Mouse (Mus musculus) embryonic facial prominence, embryonic 14.5 days (tissue): ENCODE results near the gene Gpx5. TPM values are rescaled to one million over a fixed set of nuclear protein-coding genes. Genes with fewer than 3 reads are reported as not detected.

ENCODE experiments used
- ATAC-seq: fragments of 200-750 bp; cut with Nextera tagmentation; 2 replicates; pipeline ENCODE4 v1.8.0; 2017; ENCODE audit warnings: low read depth, moderate number of reproducible peaks, moderate TSS enrichment
- DNase-seq: peaks from one replicate; pipeline ENCODE4 v3.0.0-alpha.2; 2015; ENCODE audit warnings: low spot score
- H3K27ac ChIP-seq: fragments of 300-500 bp; sonication (generic); replicated peaks from 2 replicates; pipeline ENCODE4 v1.5.1; 2014; ENCODE audit warnings: low read depth, mild to moderate bottlenecking, low read length, moderate library complexity
- H3K27me3 ChIP-seq: fragments of 300-500 bp; sonication (generic); replicated peaks from 2 replicates; pipeline ENCODE4 v1.6.1; 2014; ENCODE audit warnings: low read length; ENCODE audit not compliant: control insufficient read depth, insufficient read depth
- H3K36me3 ChIP-seq: fragments of 300-500 bp; sonication (generic); 2 replicates; pipeline ENCODE4 v1.6.1; 2014; ENCODE audit warnings: low read length, mixed read lengths; ENCODE audit not compliant: control insufficient read depth, insufficient read depth
- H3K4me1 ChIP-seq: fragments of 300-500 bp; sonication (generic); 2 replicates; pipeline ENCODE4 v1.6.1; 2014; ENCODE audit warnings: antibody characterized with exemption, low read length; ENCODE audit not compliant: control insufficient read depth, insufficient read depth
- H3K4me2 ChIP-seq: fragments of 300-500 bp; sonication (generic); 2 replicates; pipeline ENCODE4 v1.6.1; 2014; ENCODE audit warnings: low read depth, mild to moderate bottlenecking, low read length, moderate library complexity, mixed read lengths
- H3K4me3 ChIP-seq: fragments of 300-500 bp; sonication (generic); 2 replicates; pipeline ENCODE4 v1.5.1; 2014; ENCODE audit warnings: low read depth, mild to moderate bottlenecking, low read length
- H3K9ac ChIP-seq: fragments of 300-500 bp; sonication (generic); 2 replicates; pipeline ENCODE4 v1.6.1; 2014; ENCODE audit warnings: low read depth, mild to moderate bottlenecking, low read length, moderate library complexity, mixed read lengths
- H3K9me3 ChIP-seq: fragments of 300-500 bp; sonication (generic); 2 replicates; pipeline ENCODE4 v1.6.1; 2016; ENCODE audit warnings: low read length; ENCODE audit not compliant: control insufficient read depth
- WGBS: fragments of 180-500 bp; shearing (Covaris S2); extraction: QIAGEN DNeasy Blood & Tissue Kit; methylation state at CpG from one replicate; pipeline ENCODE4 v1.1.7; 2014; 5-methylcytosine and 5-hydroxymethylcytosine counted together
- polyA plus RNA-seq: library from polyadenylated mRNA; unstranded; fragments of >200 nt; fragmentation: Nextera tagmentation; extraction: Ambion mirVana; gene quantifications from 2 replicates; pipeline ENCODE4 v1.2.1, GENCODE M21; 2014

Gene Gpx5
- polyA plus RNA-seq, 1 experiment from 2014 or later, result not detected

DNA sequence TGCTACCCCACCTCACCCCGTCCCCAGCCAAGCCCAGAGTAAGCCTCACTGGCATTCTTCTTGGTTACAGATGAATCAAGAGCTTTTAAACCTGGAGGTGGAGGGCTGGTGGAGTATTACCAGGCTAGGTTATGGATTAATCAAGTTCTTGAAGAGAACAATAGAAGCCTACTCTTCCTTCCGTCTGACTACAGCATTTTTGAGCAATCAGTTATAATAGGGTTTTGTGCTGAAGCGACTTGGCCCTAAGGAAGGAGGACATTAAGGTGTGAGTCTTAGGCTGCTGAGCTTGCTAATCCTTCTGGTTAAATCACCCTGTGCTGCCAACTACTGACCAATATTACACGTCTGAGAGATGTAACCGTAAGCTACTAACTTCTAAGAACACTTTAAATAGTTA, 32.2 kb downstream of the Gpx5 start:
- Histone ChIP-seq H3K9ac (0 out of 2 replicates have a peak overlapping the region, but pooled peaks have one; percentile 34), H3K4me3 (peak overlapping the region; percentile 42), H3K4me2 (peak overlapping the region; percentile 56), H3K9me3 (no peaks in the 10 kb centered on the region), H3K27ac (no peak overlapping the region), H3K27me3 (peaks cover 3% of the 10 kb centered on the region; the same call in 1 of the 2 replicates), H3K4me1 (peaks cover 7% of the 10 kb centered on the region), H3K36me3 (no peaks in the 10 kb centered on the region)
- ATAC-seq, result 0 out of 2 replicates have a peak, but pooled peaks have one; percentile 15
- DNase-seq, result no peak
- WGBS, result 16% methylated on average over 5 of the region's 5 CpGs

DNA sequence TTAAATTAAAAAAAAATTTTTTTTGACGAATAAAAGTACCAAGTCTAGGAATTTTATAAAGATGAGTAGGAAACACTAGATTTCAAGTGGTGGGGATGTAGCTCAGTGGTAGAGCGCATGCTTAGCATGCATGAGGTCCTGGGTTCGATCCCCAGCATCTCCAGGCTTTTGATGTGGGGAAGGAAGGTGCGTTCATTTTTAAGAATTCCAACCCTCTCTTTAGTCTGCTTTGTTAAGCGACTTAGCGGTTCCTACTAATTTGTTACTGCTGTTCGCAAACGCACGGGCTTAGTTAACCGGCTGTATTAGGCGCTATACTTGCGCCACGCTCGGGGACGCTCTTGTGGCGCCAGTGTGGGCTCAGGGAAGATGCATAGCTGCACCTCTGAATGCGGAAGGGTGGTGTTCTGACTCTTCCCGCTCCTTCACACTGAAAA, 32.8 kb downstream of the Gpx5 start:
- peak overlapping the region; percentile 34; the same call in 1 of the 2 replicates for H3K9ac ChIP-seq
- peak; percentile 91 for ATAC-seq

DNA sequence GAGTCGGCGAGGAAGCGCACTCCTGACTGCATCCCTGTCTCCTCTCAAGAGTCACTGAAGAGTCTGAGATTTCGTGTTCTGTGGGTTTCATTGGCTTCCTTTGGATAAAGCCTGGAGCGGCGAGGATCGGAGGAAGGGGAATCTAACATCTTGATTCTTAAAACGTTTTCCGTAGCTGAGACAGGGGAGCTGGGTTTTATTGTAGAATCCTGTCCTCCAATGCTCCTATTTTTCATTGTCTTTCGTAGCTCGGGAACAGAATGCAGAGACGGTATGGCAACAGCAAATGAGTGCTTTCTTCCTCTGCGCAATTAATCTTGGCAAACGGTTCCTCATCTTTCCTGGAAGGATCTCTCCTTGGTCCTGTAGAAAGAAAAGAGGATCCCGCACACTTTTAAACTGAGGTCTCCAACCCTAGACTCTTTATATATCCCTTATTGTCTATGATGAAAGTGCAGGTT, 33.3 kb downstream of the Gpx5 start:
- peak; percentile 34 for DNase-seq
- Histone ChIP-seq H3K27me3 (peaks cover 7% of the 10 kb centered on the region; the same call in 1 of the 2 replicates), H3K27ac (no peak overlapping the region), H3K4me3 (peak overlapping the region; percentile 42), H3K9me3 (no peaks in the 10 kb centered on the region), H3K36me3 (no peaks in the 10 kb centered on the region), H3K9ac (peak overlapping the region; percentile 47), H3K4me2 (peak overlapping the region; percentile 56), H3K4me1 (peaks cover 7% of the 10 kb centered on the region)
- 0% methylated on average over 15 of the region's 15 CpGs for WGBS
- 0 out of 2 replicates have a peak, but pooled peaks have one; percentile 31 for ATAC-seq

More for the DNA sequence above, 32.8 kb downstream of the Gpx5 start:
- no peaks in the 10 kb centered on the region for H3K36me3 ChIP-seq
- no peaks in the 10 kb centered on the region for H3K9me3 ChIP-seq
- H3K4me3 ChIP-seq, result peak overlapping the region; percentile 42
- DNase-seq, result peak; percentile 79
- H3K27me3 ChIP-seq, result peaks cover 7% of the 10 kb centered on the region; the same call in 1 of the 2 replicates
- H3K4me2 ChIP-seq, result peak overlapping the region; percentile 56
- under 1% methylated on average over 18 of the region's 18 CpGs for WGBS
- H3K27ac ChIP-seq, result no peak overlapping the region
- H3K4me1 ChIP-seq, result peaks cover 7% of the 10 kb centered on the region

DNA sequence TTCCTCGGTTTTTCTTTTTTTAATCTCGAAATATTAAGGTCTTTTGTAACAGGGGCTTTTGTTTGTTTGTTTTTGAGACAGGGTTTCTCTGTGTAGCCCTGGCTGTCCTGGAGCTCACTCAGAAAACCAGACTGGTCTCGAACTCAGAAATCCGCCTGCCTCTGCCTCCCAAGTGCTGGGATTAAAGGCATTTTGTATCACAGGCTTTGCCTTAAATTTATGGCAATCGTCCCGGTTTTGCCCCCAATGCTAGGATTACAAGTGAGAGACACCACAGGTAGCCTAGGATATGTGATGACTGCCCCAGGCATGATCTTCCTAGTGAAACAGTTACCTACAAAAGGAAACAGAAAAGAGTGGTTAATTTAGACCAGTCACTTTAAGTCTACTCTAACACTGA, 34.0 kb downstream of the Gpx5 start:
- WGBS, result 18% methylated on average over 6 of the region's 6 CpGs
- Histone ChIP-seq H3K27me3 (peaks cover 7% of the 10 kb centered on the region; the same call in 1 of the 2 replicates), H3K4me2 (peak overlapping the region; percentile 56), H3K9me3 (no peaks in the 10 kb centered on the region), H3K4me3 (peak overlapping the region; percentile 42), H3K27ac (no peak overlapping the region), H3K4me1 (peaks cover 7% of the 10 kb centered on the region), H3K9ac (peak overlapping the region; percentile 47; the same call in 1 of the 2 replicates), H3K36me3 (no peaks in the 10 kb centered on the region)
- DNase-seq (no peak), ATAC-seq (no peak)

DNA sequence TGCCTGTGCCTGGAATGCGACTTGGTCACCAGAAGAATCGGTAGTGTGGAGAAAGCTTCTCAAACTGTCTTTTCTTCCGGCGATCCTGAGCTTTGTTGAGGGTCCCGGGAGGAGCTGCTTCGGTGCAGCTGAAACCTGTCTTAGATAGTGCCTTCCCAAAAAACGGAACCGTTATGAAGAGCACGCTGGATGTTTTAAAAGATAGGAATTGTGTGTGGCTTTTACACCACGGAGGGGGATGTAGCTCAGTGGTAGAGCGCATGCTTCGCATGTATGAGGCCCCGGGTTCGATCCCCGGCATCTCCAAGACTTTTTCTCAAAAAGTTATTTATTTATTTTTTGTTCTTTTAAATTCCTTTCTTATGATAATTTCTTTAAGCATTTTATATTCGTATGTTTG, 38.5 kb downstream of the Gpx5 start:
- H3K27ac ChIP-seq, result no peak overlapping the region
- peak overlapping the region; percentile 47 for H3K4me3 ChIP-seq
- 2% methylated on average over 16 of the region's 16 CpGs for WGBS
- peak overlapping the region; percentile 70 for H3K4me2 ChIP-seq
- peaks cover 4% of the 10 kb centered on the region for H3K4me1 ChIP-seq
- no peaks in the 10 kb centered on the region for H3K9me3 ChIP-seq
- peak; percentile 80 for DNase-seq
- H3K27me3 ChIP-seq, result peaks cover 7% of the 10 kb centered on the region; the same call in 1 of the 2 replicates
- ATAC-seq, result peak; percentile 90
- peak overlapping the region; percentile 55 for H3K9ac ChIP-seq
- H3K36me3 ChIP-seq, result no peaks in the 10 kb centered on the region

DNA sequence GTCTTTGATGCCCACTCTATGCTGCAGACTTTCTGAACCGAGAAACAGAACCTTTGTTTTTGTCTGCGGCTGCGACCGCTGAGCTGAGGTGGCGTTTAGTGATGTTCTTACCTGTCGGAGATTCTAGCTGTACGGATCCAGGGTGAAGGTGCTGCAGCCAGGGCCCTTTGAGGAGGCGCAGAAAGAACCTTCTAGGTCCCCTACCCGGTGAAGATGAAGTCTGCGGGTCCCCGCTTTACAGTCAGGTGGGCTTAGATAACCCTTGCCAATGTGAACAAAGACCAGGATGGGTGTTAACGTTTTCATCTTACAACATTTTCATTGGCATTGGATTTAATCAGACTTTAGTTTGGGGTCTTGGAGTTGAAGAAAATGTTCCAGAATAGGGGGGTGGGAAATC, 39.0 kb downstream of the Gpx5 start:
- Histone ChIP-seq H3K4me1 (no peaks in the 10 kb centered on the region), H3K4me3 (peak overlapping the region; percentile 47), H3K27ac (no peak overlapping the region), H3K9ac (peak overlapping the region; percentile 55), H3K27me3 (peaks cover 7% of the 10 kb centered on the region; the same call in 1 of the 2 replicates), H3K9me3 (no peaks in the 10 kb centered on the region), H3K4me2 (peak overlapping the region; percentile 70), H3K36me3 (no peaks in the 10 kb centered on the region)
- WGBS, result under 1% methylated on average over 12 of the region's 12 CpGs
- no peak for DNase-seq
- peak; percentile 9; the same call in 1 of the 2 replicates for ATAC-seq

DNA sequence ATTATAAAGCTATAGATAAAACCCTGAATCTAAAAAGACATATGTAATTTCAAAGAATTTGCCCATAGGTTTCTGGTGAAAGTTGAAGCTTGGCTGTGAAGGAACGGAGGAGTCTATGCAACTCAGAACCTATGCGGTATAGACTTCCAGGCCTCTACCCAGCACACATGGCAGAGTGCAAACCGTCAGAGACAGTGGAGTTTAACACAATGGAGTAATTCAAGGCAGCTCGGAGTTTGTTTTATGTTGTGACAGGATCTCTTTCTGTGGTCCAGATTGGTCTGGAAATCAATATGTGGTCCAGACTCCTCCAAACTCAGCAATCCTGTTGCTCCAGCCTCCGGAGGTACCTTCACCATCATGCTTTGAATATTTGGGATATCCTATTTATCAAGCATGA, 39.5 kb downstream of the Gpx5 start:
- Histone ChIP-seq H3K36me3 (no peaks in the 10 kb centered on the region), H3K4me2 (peak overlapping the region; percentile 70), H3K9me3 (no peaks in the 10 kb centered on the region), H3K27me3 (peaks cover 7% of the 10 kb centered on the region; the same call in 1 of the 2 replicates), H3K27ac (no peak overlapping the region), H3K4me3 (peak overlapping the region; percentile 47), H3K4me1 (no peaks in the 10 kb centered on the region), H3K9ac (peak overlapping the region; percentile 55; the same call in 1 of the 2 replicates)
- no peak for DNase-seq
- WGBS, result 15% methylated on average over 5 of the region's 5 CpGs
- no peak for ATAC-seq

DNA sequence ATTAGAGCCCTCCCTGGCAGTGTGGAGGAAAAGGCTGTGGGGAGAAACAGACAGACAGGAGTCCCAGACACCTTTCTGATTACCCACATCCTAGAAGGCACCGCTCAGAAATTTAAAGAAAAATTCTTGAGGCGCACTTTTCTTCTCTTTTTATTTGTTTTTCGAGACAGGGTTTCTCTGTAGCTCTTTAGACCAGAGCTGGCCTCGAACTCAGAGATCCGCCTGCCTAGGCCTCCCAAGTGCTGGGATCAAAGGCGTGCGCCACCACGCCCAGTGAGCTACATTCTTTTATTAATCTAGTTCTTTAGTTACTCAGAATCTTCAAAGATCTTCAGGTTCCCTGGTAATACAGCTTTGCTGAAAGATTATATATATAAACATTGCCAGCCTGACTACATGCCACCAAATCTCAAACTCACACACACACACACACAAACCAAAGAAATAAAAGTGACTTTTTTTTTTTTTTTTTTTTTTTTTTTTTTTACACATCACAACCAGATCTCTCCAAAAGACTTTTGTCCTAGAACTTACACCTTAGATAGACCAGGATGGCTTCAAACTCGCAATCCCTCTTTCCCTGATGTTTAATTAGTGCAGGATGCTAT, 42.4 kb downstream of the Gpx5 start:
- no peaks in the 10 kb centered on the region for H3K9me3 ChIP-seq
- no peak overlapping the region for H3K27ac ChIP-seq
- 0 out of 2 replicates have a peak, but pooled peaks cover 3% of the 10 kb centered on the region for H3K27me3 ChIP-seq
- H3K36me3 ChIP-seq, result no peaks in the 10 kb centered on the region
- H3K9ac ChIP-seq, result no peak overlapping the region
- ATAC-seq (no peak), DNase-seq (no peak)
- no peak overlapping the region for H3K4me2 ChIP-seq
- no peak overlapping the region for H3K4me3 ChIP-seq
- H3K4me1 ChIP-seq, result no peaks in the 10 kb centered on the region
- 42% methylated on average over 9 of the region's 9 CpGs for WGBS
